Mouse (Mus musculus): Measurements from ENCODE around the gene Lypd3. TPM values are rescaled to one million over a fixed set of nuclear protein-coding genes. Genes with fewer than 3 reads are reported as not detected.
A peak's percentile ranks its signal among the peaks of the same experiment; 100 is the strongest.
"Not testable (repeated sequence)": the region's sequence is repeated elsewhere in the genome, so short reads cannot be mapped to it uniquely, and the experiment has no call there.

The Lypd3 gene
- polyA plus RNA-seq, 1 experiment = not detected

DNA sequence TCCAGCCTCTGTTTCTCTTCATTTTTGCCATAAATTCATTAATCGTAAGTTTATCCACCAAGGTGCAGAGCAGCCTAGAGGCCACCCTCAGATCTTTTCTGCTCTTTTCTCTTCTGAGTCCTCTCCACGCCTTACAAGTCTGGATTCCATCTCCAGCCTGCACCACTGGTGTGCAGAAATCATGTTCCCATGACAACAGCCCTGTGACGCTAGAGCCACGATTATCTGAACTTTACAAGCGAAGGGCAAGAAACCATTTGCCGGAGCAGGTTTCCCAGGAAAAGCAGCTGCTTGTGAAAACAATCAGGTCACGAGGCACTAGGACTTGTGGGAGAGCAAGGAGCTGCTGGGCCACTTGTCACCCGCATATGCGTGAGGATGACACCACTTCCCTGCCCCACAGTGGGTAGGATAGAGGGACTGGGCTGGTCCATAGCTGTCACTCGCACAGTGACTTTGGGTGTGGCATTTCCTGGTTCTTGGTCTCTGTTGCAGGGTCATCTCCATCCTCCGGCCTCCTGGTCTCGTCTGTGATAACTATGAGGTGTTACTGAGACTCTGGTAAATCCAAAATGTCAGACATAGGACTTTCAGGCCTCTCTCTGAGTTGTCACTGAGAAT is 23.5 kb downstream of the Lypd3 start:
- no peak for TF ChIP-seq CTCF (IDR thresholded peaks at IDR 0.05; ENCODE audit: low read depth, low read length)
- no peak for TF ChIP-seq POLR2A (IDR thresholded peaks at IDR 0.05; ENCODE audit: borderline replicate concordance, low read depth, low read length)
- peaks cover 14% of the 10 kb centered on the region for H3K4me1 ChIP-seq (ENCODE audit: control insufficient read depth, insufficient read depth, low read length)
- no peak overlapping the region for H3K27ac ChIP-seq (ENCODE audit: insufficient read depth, low read depth, low read length)
- H3K4me3 ChIP-seq (ENCODE audit: insufficient read depth, low read length) = no peak overlapping the region

- Histone ChIP-seq H3K4me1 (ENCODE audit: control insufficient read depth, insufficient read depth, low read length) (peaks cover 14% of the 10 kb centered on the region), H3K27ac (ENCODE audit: insufficient read depth, low read depth, low read length) (peak overlapping the region; percentile 53), H3K4me3 (ENCODE audit: insufficient read depth, low read length) (peak overlapping the region; percentile 39)
- TF ChIP-seq CTCF (IDR thresholded peaks at IDR 0.05; ENCODE audit: low read depth, low read length) (no peak), POLR2A (IDR thresholded peaks at IDR 0.05; ENCODE audit: borderline replicate concordance, low read depth, low read length) (no peak)
These were observed 25.0 kb downstream of the Lypd3 start for GRCm38 (mm10) chr7:24661118-24661904.

DNA sequence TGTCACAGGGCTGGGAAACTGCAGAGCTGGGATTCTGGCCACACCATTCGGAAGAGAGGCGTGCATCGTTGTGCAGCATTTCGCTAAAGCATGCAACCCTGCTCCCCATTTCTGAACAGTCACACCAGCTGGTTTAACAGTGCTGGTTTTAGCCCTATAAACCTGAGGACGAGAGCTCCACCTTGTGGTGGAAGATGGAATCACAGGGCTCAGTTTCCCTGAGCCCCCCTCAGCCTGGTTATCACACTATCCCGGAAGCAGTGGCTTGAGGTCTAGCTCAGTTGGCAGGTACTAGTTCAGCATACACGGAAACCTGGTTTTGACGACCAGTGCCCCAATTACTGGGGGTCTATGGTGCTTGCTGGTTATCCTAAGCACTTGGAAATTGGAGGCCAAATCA is 26.2 kb downstream of the Lypd3 start:
- Histone ChIP-seq H3K4me3 (ENCODE audit: insufficient read depth, low read length) (no peak overlapping the region), H3K4me1 (ENCODE audit: control insufficient read depth, insufficient read depth, low read length) (peaks cover 14% of the 10 kb centered on the region), H3K27ac (ENCODE audit: insufficient read depth, low read depth, low read length) (no peak overlapping the region)
- TF ChIP-seq POLR2A (IDR thresholded peaks at IDR 0.05; ENCODE audit: borderline replicate concordance, low read depth, low read length) = no peak
- peak; percentile 83 for TF ChIP-seq CTCF (IDR thresholded peaks at IDR 0.05; ENCODE audit: low read depth, low read length)

GRCm38 (mm10) chr7:24664301-24664700 is 28.0 kb downstream of the Lypd3 start:
- no peak for TF ChIP-seq POLR2A (IDR thresholded peaks at IDR 0.05; ENCODE audit: borderline replicate concordance, low read depth, low read length)
- no peak for TF ChIP-seq CTCF (IDR thresholded peaks at IDR 0.05; ENCODE audit: low read depth, low read length)
- no peak overlapping the region for H3K27ac ChIP-seq (ENCODE audit: insufficient read depth, low read depth, low read length)
- peaks cover 14% of the 10 kb centered on the region for H3K4me1 ChIP-seq (ENCODE audit: control insufficient read depth, insufficient read depth, low read length)
- H3K4me3 ChIP-seq (ENCODE audit: insufficient read depth, low read length) = no peak overlapping the region

GRCm38 (mm10) chr7:24664959-24665358 is 28.6 kb downstream of the Lypd3 start:
- TF ChIP-seq POLR2A (IDR thresholded peaks at IDR 0.05; ENCODE audit: borderline replicate concordance, low read depth, low read length) (no peak), CTCF (IDR thresholded peaks at IDR 0.05; ENCODE audit: low read depth, low read length) (no peak)
- peaks cover 14% of the 10 kb centered on the region for H3K4me1 ChIP-seq (ENCODE audit: control insufficient read depth, insufficient read depth, low read length)

GRCm38 (mm10) chr7:24671944-24672439 is 35.6 kb downstream of the Lypd3 start:
- Histone ChIP-seq H3K27ac (ENCODE audit: insufficient read depth, low read depth, low read length) (no peak overlapping the region), H3K4me3 (ENCODE audit: insufficient read depth, low read length) (no peak overlapping the region)
- TF ChIP-seq CTCF (IDR thresholded peaks at IDR 0.05; ENCODE audit: low read depth, low read length) (no peak), POLR2A (IDR thresholded peaks at IDR 0.05; ENCODE audit: borderline replicate concordance, low read depth, low read length) (no peak)

More at GRCm38 (mm10) chr7:24664959-24665358, 28.6 kb downstream of the Lypd3 start:
- Histone ChIP-seq H3K4me3 (ENCODE audit: insufficient read depth, low read length) (no peak overlapping the region), H3K27ac (ENCODE audit: insufficient read depth, low read depth, low read length) (no peak overlapping the region)

GRCm38 (mm10) chr7:24676575-24676974 is 40.2 kb downstream of the Lypd3 start, which contains the start of gene Tex101:
Tex101 (minus strand) TSS chr7:24676675.
- no peak within 1 kb of the TSS for H3K4me3 ChIP-seq (ENCODE audit: insufficient read depth, low read length)
- no peaks in the 10 kb centered on the region for H3K4me1 ChIP-seq (ENCODE audit: control insufficient read depth, insufficient read depth, low read length)
- no peak within 1 kb of the TSS for H3K27ac ChIP-seq (ENCODE audit: insufficient read depth, low read depth, low read length)
- no peak for TF ChIP-seq POLR2A (IDR thresholded peaks at IDR 0.05; ENCODE audit: borderline replicate concordance, low read depth, low read length)
- TF ChIP-seq CTCF (IDR thresholded peaks at IDR 0.05; ENCODE audit: low read depth, low read length) = no peak

More at GRCm38 (mm10) chr7:24671944-24672439, 35.6 kb downstream of the Lypd3 start:
- H3K4me1 ChIP-seq (ENCODE audit: control insufficient read depth, insufficient read depth, low read length) = no peaks in the 10 kb centered on the region

DNA sequence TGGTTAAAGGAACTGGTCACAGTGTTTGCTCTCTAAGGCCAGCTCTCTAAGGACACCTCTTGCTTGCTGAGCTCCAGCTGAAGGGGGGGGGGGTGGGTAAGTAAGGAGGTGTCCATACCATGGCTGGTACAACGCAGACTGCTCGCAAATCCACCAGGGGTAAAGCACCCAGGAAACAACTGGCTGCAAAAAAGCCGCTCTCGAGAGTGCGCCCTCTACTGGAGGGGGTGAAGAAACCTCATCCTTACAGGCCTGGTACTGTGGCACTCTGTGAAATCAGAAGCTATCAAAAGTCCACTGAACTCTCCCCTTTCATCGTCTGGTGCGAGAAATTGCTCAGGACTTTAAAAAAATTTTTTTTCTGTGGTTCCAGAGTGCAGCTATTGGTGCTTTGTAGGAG is 47.8 kb downstream of the Lypd3 start:
- not testable (repeated sequence) for H3K4me1 ChIP-seq (ENCODE audit: control insufficient read depth, insufficient read depth, low read length); H3K4me3 ChIP-seq (ENCODE audit: insufficient read depth, low read length); H3K27ac ChIP-seq (ENCODE audit: insufficient read depth, low read depth, low read length)
- peak; percentile 27; the same call in 1 of the 2 replicates for TF ChIP-seq CTCF (IDR thresholded peaks at IDR 0.05; ENCODE audit: low read depth, low read length)

DNA sequence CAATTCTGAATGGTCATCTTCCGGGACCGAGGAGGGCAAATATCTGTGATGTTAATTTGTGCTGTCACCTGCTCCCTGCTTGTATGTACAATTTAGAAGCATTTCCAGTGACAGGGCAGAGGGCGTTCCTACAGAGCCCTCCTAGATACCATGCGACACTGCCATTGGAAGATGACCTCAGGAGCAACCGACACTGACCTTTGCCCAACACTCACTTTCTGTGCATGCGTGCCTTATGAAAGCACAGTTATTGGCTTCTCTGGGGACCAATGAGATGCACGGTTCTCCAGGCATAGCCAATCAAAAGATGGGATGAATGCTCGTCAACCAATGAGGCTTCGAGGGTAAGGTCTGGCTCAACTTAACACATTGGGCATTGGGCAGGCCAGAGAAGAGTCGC is 51.2 kb downstream of the Lypd3 start:
- not testable (repeated sequence) for H3K27ac ChIP-seq (ENCODE audit: insufficient read depth, low read depth, low read length); H3K4me3 ChIP-seq (ENCODE audit: insufficient read depth, low read length); H3K4me1 ChIP-seq (ENCODE audit: control insufficient read depth, insufficient read depth, low read length)

Other genes starting within 250 kb of the Lypd3 start
- 35.8 and 36.5 TPM in 2 replicates for gene Smg9, start 236.9 kb upstream of the Lypd3 start, polyA plus RNA-seq (2012; ENCODE audit: insufficient read depth, insufficient read length, missing spikeins)
- gene Irgc1, start 184.3 kb upstream of the Lypd3 start, polyA plus RNA-seq (2012; ENCODE audit: insufficient read depth, insufficient read length, missing spikeins) = not detected in 2 replicates
- 24.8 and 27.5 TPM in 2 replicates for gene Plaur, start 174.1 kb upstream of the Lypd3 start, polyA plus RNA-seq (2012; ENCODE audit: insufficient read depth, insufficient read length, missing spikeins)
- not detected in 2 replicates for gene Cadm4, start 154.5 kb upstream of the Lypd3 start, polyA plus RNA-seq (2012; ENCODE audit: insufficient read depth, insufficient read length, missing spikeins)
- gene Zfp428, start 129.5 kb upstream of the Lypd3 start, polyA plus RNA-seq (2012; ENCODE audit: insufficient read depth, insufficient read length, missing spikeins) = 0.69 TPM in 1 of 2 replicates, not detected in the other
- gene AC161166.1, start 124.1 kb upstream of the Lypd3 start, polyA plus RNA-seq (2012; ENCODE audit: insufficient read depth, insufficient read length, missing spikeins) = not detected in 2 replicates
- gene Irgq, start 105.9 kb upstream of the Lypd3 start, polyA plus RNA-seq (2012; ENCODE audit: insufficient read depth, insufficient read length, missing spikeins) = 6.6 and 8.5 TPM in 2 replicates
- not detected in 2 replicates for gene Pinlyp, start 90.4 kb upstream of the Lypd3 start, polyA plus RNA-seq (2012; ENCODE audit: insufficient read depth, insufficient read length, missing spikeins)
- 54.6 and 58.7 TPM in 2 replicates for gene Xrcc1, start 90.3 kb upstream of the Lypd3 start, polyA plus RNA-seq (2012; ENCODE audit: insufficient read depth, insufficient read length, missing spikeins)
- gene Ethe1, start 49.0 kb upstream of the Lypd3 start, polyA plus RNA-seq (2012; ENCODE audit: insufficient read depth, insufficient read length, missing spikeins) = 18.2 and 18.5 TPM in 2 replicates
- gene Zfp575, start 48.9 kb upstream of the Lypd3 start, polyA plus RNA-seq (2012; ENCODE audit: insufficient read depth, insufficient read length, missing spikeins) = not detected in 2 replicates
- 7.2 and 7.6 TPM in 2 replicates for gene Phldb3, start 25.8 kb upstream of the Lypd3 start, polyA plus RNA-seq (2012; ENCODE audit: insufficient read depth, insufficient read length, missing spikeins)
- gene Tex101, start 40.1 kb downstream of the Lypd3 start, polyA plus RNA-seq (2012; ENCODE audit: insufficient read depth, insufficient read length, missing spikeins) = not detected in 2 replicates
- not detected in 2 replicates for gene BC049730, start 72.7 kb downstream of the Lypd3 start, polyA plus RNA-seq (2012; ENCODE audit: insufficient read depth, insufficient read length, missing spikeins)
- not detected in 2 replicates for gene Gm4763, start 90.4 kb downstream of the Lypd3 start, polyA plus RNA-seq (2012; ENCODE audit: insufficient read depth, insufficient read length, missing spikeins)
- gene Cd177, start 123.8 kb downstream of the Lypd3 start, polyA plus RNA-seq (2012; ENCODE audit: insufficient read depth, insufficient read length, missing spikeins) = 0.47 and 0.74 TPM in 2 replicates
- 1.7 TPM in 1 of 2 replicates, not detected in the other for gene Ceacam10, start 140.7 kb downstream of the Lypd3 start, polyA plus RNA-seq (2012; ENCODE audit: insufficient read depth, insufficient read length, missing spikeins)
- gene Gm9844, start 225.7 kb downstream of the Lypd3 start, polyA plus RNA-seq (2012; ENCODE audit: insufficient read depth, insufficient read length, missing spikeins) = 2.4 TPM in 1 of 2 replicates, not detected in the other
- not detected in 2 replicates for gene Lypd4, start 233.4 kb downstream of the Lypd3 start, polyA plus RNA-seq (2012; ENCODE audit: insufficient read depth, insufficient read length, missing spikeins)
- not detected in 2 replicates for gene Dmrtc2, start 233.5 kb downstream of the Lypd3 start, polyA plus RNA-seq (2012; ENCODE audit: insufficient read depth, insufficient read length, missing spikeins)
- gene Rps19, start 247.8 kb downstream of the Lypd3 start, polyA plus RNA-seq (2012; ENCODE audit: insufficient read depth, insufficient read length, missing spikeins) = 1,580 and 1,635 TPM in 2 replicates

Data from bone marrow macrophage, adult 2 months (primary cell).